Mouse (Mus musculus) intestine, embryonic 15.5 days (tissue): ENCODE measurements around the gene Galc. TPM values are rescaled to one million over a fixed set of nuclear protein-coding genes. Genes with fewer than 3 reads are reported as not detected.

ENCODE experiments used
- ATAC-seq: fragments of 200-750 bp; cut with Nextera tagmentation; 2 replicates; pipeline ENCODE4 v1.8.0; 2017; ENCODE audit warnings: moderate TSS enrichment, moderate library complexity
- H3K27ac ChIP-seq: fragments of 300-500 bp; sonication (generic); 2 replicates; pipeline ENCODE4 v1.5.1; 2015; ENCODE audit warnings: mild to moderate bottlenecking, inconsistent platforms
- H3K27me3 ChIP-seq: fragments of 300-500 bp; sonication (generic); replicated peaks from 2 replicates; pipeline ENCODE4 v1.6.1; 2015; ENCODE audit warnings: inconsistent platforms
- H3K36me3 ChIP-seq: fragments of 300-500 bp; sonication (generic); 2 replicates; pipeline ENCODE4 v1.6.1; 2015; ENCODE audit warnings: inconsistent platforms
- H3K4me1 ChIP-seq: fragments of 300-500 bp; sonication (generic); replicated peaks from 2 replicates; pipeline ENCODE4 v1.6.1; 2015; ENCODE audit warnings: inconsistent platforms
- H3K4me2 ChIP-seq: fragments of 300-500 bp; sonication (generic); replicated peaks from 2 replicates; pipeline ENCODE4 v1.6.1; 2015; ENCODE audit warnings: mild to moderate bottlenecking, inconsistent platforms
- H3K4me3 ChIP-seq: fragments of 300-500 bp; sonication (generic); replicated peaks from 2 replicates; pipeline ENCODE4 v1.5.1; 2015; ENCODE audit warnings: inconsistent platforms
- H3K9ac ChIP-seq: fragments of 300-500 bp; sonication (generic); 2 replicates; pipeline ENCODE4 v1.6.1; 2015; ENCODE audit warnings: inconsistent platforms
- H3K9me3 ChIP-seq: fragments of 300-500 bp; sonication (generic); 2 replicates; pipeline ENCODE4 v1.6.1; 2016; ENCODE audit warnings: inconsistent platforms
- WGBS: fragments of 180-500 bp; shearing (Covaris S2); methylation state at CpG from one replicate; pipeline ENCODE4 v1.1.7; 2015; 5-methylcytosine and 5-hydroxymethylcytosine counted together
- polyA plus RNA-seq: library from polyadenylated mRNA; unstranded; fragments of >200 nt; fragmentation: Nextera tagmentation; extraction: Ambion mirVana; gene quantifications from 2 replicates; pipeline ENCODE4 v1.2.1, GENCODE M21; 2015

The Galc gene
- polyA plus RNA-seq, 1 experiment from 2014 or later, result 7.8 TPM

DNA sequence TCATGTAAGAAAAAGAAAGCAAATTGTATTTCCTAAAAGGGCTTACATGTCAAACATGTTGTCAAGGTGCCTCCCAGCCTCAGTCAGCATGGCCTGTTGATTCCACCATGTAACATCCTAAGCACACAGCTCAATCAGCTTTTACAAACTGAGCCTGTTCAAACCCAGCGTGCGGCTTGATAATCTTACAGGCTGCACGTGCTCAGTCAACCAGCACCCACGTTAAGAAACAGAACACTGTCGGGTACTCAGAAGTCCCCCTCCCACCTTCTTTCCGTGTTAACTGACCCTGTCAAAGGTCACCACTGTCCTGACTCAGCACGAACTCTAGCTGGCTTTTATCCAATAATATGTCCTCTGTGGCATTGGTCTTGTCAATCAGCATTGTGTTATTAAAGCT, 13.2 kb upstream of the Galc start:
- no peak overlapping the region for H3K4me2 ChIP-seq
- no peaks in the 10 kb centered on the region for H3K9me3 ChIP-seq
- H3K27ac ChIP-seq, result no peak overlapping the region
- H3K27me3 ChIP-seq, result no peaks in the 10 kb centered on the region
- H3K36me3 ChIP-seq, result no peaks in the 10 kb centered on the region
- H3K4me1 ChIP-seq, result no peaks in the 10 kb centered on the region
- H3K4me3 ChIP-seq, result no peak overlapping the region
- WGBS, result 76% methylated on average over 7 of the region's 7 CpGs
- H3K9ac ChIP-seq, result no peak overlapping the region
- ATAC-seq, result no peak

DNA sequence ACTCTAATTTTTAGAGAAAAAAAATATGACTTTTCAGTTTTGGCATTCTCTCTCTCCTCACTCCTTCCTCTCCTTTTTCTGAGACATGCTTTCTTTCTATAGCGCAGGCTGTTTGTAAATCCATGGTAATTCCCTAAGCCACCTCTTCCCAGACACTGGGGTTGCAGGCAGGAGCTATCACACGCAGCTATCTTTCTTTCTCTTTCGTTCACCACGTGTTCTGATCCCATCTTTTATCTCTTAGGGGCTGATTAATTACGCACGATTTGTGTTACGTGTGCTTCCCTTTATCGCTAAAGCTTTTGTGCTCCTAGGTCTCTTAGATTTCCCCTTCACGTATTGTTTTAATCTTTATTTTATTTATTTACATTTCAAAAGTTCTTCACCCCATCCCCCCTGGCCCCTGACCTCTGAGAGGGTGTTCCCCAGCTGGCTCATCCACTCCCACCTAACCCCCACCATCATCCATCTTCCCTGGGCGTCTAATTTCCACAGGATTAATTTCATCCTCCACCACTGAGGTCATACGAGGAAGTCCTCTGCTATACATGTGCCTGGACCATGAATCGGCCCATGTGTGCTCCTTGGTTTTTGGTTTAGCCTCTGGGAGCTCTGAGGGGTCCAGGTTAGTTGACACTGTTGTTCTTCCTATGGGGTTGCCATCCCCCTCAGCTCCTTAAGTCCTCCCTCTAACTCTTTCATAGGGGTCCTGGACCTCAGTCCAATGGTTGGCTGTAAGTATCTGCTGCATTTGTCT, 11.7 kb upstream of the Galc start:
- WGBS, result 50% methylated on average over 12 of the region's 12 CpGs
- Histone ChIP-seq H3K27me3 (no peaks in the 10 kb centered on the region), H3K4me1 (no peaks in the 10 kb centered on the region), H3K36me3 (no peaks in the 10 kb centered on the region), H3K9me3 (no peaks in the 10 kb centered on the region), H3K9ac (no peak overlapping the region), H3K4me2 (no peak overlapping the region), H3K27ac (no peak overlapping the region), H3K4me3 (no peak overlapping the region)
- ATAC-seq, result no peak

DNA sequence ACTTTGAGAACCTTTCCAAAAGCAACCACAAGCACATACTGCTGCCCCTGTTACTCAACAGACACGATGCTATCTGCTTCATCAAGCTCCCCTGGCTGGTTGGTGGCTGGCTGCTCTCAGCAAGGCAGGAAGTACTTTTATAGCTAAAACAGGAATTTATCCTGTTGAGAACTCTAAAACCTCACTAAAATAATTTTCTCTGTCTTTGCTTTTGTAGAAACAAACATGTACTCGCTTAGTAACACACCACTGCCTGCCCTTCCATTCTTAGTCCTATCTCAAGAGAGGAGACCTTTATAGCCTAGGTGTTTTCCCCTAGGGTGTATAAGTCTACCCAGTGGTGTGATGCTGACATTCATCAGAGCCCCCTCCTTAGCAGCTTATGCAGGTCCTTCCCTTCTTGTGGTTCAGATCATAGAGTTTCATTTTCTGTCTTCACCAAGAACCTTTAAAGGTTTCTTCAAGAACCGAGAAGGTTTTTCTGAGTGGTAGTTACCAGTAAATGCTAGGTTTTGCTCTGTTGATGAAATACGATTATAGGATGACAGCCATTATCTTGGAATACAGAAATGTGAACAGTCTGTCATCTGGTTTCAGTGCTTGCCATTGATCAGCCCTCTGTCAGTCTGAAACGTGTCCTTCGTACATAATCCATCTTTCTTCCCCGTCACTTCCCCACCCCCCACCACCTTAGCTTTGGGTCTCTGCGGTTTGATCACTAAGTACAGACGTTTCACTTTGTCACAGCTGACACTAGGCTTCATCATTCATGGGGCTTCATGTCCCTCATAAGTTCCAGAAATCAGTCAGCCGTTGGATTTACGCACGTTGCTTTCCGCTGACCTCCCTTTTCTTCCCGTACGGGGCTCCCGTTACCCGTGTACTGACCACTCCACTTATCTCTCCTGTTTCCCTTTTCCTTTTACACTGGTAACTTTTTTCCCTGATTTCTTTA, 10.8 kb upstream of the Galc start:
- H3K4me1 ChIP-seq, result no peaks in the 10 kb centered on the region
- no peaks in the 10 kb centered on the region for H3K9me3 ChIP-seq
- 63% methylated on average over 17 of the region's 17 CpGs for WGBS
- H3K36me3 ChIP-seq, result no peaks in the 10 kb centered on the region
- no peaks in the 10 kb centered on the region for H3K27me3 ChIP-seq
- H3K27ac ChIP-seq, result no peak overlapping the region
- no peak for ATAC-seq
- no peak overlapping the region for H3K4me3 ChIP-seq
- H3K9ac ChIP-seq, result no peak overlapping the region
- H3K4me2 ChIP-seq, result no peak overlapping the region

DNA sequence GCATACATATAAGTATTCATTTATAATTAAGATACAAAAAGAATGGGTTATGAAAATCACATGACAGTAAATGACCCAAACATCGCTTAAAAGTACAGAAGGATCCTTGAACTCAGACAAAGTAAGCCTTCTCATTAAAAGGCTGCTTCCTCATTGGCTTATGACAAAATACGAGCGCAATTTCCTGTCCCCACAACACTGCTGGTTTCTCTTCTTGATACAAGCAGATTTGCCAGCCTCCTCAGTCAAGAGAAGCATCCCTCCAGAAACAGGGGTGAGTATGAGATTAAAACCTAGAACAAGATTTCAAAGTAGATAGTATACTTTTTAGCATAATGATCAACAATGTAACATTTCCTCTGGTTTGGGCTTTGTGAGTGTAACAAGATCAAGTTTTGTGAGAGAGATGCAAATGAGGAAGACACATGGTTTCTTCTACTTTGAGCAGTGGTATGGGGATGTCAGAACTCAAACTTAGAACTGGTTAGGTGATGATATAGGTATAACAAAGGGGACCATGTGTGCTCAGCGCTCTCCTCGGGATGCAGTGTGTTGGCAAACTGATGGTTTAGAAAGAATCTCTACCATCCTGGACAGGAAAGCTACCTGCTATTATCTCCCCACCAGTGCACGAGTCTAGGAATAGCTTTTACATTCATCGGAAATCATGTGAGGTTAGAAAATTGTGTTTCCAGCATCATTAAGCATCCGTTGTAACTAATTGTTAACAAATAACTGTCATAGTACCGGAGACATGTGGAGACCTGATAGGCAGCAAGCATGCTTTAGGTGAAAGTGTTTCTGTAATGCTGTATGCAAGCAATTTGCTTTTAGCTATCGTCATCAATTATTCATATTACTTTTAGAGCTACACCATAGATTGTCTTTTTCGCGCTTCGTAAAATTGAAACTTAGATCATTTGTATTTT, 9.4 kb upstream of the Galc start, which contains the start of gene Gpr65:
Gene Gpr65 (plus strand): TSS at position 195 of the 929 bp plus-strand sequence.
- 86% methylated on average over 13 of the region's 13 CpGs for WGBS
- no peak for ATAC-seq
- Histone ChIP-seq H3K36me3 (no peaks in the 10 kb centered on the region), H3K4me1 (no peaks in the 10 kb centered on the region), H3K27me3 (no peaks in the 10 kb centered on the region), H3K4me2 (no peak within 1 kb of the TSS), H3K9ac (no peak within 1 kb of the TSS), H3K4me3 (no peak within 1 kb of the TSS), H3K9me3 (no peaks in the 10 kb centered on the region), H3K27ac (no peak within 1 kb of the TSS)

DNA sequence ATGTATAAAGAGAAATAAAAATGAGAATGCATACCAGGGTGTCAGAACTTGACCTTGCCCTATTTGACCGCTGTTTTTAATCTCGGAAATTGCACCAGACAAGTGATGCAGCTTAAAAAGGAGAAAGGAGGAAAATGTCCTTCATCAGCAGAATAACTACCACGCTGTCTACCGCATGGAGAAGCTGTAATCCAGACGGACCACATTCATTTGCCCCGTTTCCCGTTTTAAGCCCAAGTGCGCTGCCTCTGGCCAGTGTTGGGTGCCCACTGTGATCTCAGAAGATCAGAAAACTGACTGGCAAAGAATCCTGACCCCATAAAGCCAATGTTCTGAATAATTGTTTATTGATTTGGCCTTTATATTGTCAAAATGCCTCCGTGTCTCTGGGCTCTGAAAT, 6.4 kb upstream of the Galc start:
- Histone ChIP-seq H3K4me3 (no peak overlapping the region), H3K27ac (no peak overlapping the region), H3K27me3 (no peaks in the 10 kb centered on the region), H3K4me1 (no peaks in the 10 kb centered on the region), H3K36me3 (no peaks in the 10 kb centered on the region), H3K9ac (no peak overlapping the region), H3K4me2 (no peak overlapping the region), H3K9me3 (no peaks in the 10 kb centered on the region)
- ATAC-seq, result no peak
- WGBS, result 86% methylated on average over 9 of the region's 9 CpGs

DNA sequence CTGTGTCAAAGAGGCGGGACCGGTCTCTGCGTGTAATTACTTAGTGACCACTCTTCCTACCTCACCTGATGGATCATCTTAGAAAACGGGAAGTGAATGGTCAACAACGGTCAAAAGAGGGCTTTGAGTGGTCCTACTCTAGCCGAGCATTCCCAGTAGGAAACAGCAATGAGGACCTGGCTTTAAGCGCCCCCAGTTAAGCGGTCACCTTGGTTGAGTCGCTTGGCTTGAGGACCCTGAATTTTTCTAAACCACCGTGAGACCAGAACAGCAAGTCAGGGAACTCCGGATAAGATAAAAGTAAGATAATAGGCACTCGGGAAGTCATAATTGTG, 226 bp upstream of the Galc start:
- Histone ChIP-seq H3K36me3 (no peaks in the 10 kb centered on the region), H3K27ac (peak overlapping the region; percentile 88), H3K27me3 (no peaks in the 10 kb centered on the region), H3K4me3 (peak overlapping the region; percentile 73), H3K9me3 (no peaks in the 10 kb centered on the region), H3K9ac (peak overlapping the region; percentile 76), H3K4me1 (no peaks in the 10 kb centered on the region), H3K4me2 (peak overlapping the region; percentile 70)
- no peak for ATAC-seq
- 3% methylated on average over 12 of the region's 12 CpGs for WGBS

DNA sequence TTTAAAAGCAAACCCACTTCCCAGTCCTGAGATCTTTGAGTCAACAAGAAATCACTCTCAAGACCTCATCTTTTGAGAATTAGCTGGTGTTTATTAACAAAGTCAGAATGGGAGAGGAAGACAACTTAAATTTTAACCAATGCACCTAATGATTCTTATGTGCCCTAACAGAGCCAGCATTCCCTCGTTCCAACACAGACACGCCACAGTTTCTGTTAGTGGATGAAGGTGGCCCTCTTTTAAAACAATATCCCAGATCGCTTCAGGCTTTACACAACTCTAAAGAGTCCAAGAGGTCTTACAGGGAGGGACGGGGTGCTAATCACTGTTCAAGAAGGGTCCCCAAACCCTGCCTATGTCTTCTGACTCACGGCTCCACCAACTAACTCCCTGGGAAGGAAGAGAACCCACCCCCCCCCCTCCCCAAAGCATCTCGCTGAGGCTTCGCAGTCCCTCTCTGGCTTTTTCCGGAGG, 851 bp downstream of the Galc start:
- ATAC-seq, result no peak; the same call in 1 of the 2 replicates
- 0% methylated on average over 8 of the region's 8 CpGs for WGBS
- H3K4me2 ChIP-seq, result peak overlapping the region; percentile 70

DNA sequence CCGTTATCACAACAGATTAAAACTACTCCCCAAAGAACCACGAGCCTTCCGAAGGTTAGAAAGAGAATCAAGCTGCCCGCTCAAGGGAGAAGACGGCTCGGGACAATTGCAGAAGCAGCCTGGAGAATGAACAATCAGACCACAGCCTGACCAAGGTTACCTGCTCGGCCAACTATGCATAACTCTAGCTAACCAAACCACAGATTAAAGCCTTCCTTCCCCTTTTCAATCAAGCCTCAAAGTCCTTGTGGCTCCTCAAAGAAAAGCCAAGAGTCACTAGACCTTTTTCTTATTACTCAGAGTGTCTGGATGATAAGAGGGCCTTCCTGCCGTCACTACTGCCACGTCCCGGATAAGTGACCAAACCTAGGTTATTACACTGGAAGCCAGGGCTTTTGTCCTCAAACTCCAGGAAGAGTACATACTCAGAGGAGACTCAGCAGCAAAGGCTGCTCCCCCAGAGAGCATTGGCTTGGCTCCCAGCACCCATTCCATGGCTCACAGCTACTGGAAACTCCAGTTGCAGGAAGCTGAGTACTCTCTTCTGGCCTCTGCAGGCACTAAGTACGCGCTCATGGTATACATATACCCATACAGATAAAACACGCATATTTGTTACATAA, 3.8 kb downstream of the Galc start:
- ATAC-seq, result no peak
- H3K4me3 ChIP-seq, result no peak overlapping the region
- no peak overlapping the region for H3K27ac ChIP-seq
- no peaks in the 10 kb centered on the region for H3K27me3 ChIP-seq
- no peaks in the 10 kb centered on the region for H3K4me1 ChIP-seq
- H3K9me3 ChIP-seq, result no peaks in the 10 kb centered on the region
- H3K36me3 ChIP-seq, result no peaks in the 10 kb centered on the region
- H3K4me2 ChIP-seq, result no peak overlapping the region
- WGBS, result 90% methylated on average over 13 of the region's 13 CpGs
- no peak overlapping the region for H3K9ac ChIP-seq

More for the DNA sequence above, 851 bp downstream of the Galc start:
- peak overlapping the region; percentile 88 for H3K27ac ChIP-seq
- no peaks in the 10 kb centered on the region for H3K36me3 ChIP-seq
- peak overlapping the region; percentile 73 for H3K4me3 ChIP-seq
- no peaks in the 10 kb centered on the region for H3K4me1 ChIP-seq
- peak overlapping the region; percentile 76 for H3K9ac ChIP-seq
- H3K9me3 ChIP-seq, result no peaks in the 10 kb centered on the region
- H3K27me3 ChIP-seq, result no peaks in the 10 kb centered on the region

DNA sequence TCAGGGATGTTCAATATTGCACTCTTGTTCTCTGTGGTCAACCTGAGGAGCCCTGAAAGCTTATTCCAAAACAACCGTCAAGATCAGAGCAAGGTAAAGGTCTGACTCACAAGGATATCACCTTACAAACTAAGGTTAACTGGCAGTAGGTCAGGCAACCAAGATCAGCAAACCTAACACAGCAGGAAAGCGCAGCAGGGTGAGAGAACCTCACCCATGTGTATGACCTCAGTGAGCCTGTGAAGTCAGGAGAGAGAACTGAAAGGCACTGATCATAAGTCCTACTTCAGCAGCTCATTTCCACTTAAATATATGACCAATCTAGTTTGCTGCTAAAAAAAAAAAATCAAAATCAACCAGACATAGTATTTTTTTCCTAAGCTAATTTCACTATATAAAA, 6.8 kb downstream of the Galc start:
- H3K4me1 ChIP-seq, result no peaks in the 10 kb centered on the region
- ATAC-seq, result no peak
- 80% methylated on average over 2 of the region's 2 CpGs for WGBS
- no peaks in the 10 kb centered on the region for H3K36me3 ChIP-seq
- H3K27ac ChIP-seq, result no peak overlapping the region
- no peaks in the 10 kb centered on the region for H3K27me3 ChIP-seq
- H3K9me3 ChIP-seq, result no peaks in the 10 kb centered on the region
- no peak overlapping the region for H3K4me3 ChIP-seq
- H3K4me2 ChIP-seq, result no peak overlapping the region
- no peak overlapping the region for H3K9ac ChIP-seq

DNA sequence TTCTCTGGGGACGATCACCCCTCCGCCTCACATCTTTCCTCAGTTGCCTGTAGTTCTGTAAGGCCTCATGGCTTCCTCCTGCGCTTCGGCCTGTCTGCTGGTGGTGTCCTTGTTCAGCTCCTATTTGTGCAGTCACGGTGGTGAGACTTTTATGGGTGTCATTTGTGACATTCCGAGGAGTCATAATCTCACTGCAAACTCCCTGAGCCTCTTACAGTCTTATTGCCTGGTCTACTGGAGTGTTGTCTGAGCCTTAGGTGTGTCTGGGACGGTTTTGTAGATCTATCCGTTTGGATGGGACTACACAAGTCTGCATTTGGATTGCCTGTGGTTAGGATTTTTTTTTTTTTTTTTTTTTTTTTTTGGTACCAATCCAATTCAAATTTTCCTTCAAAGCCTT, 8.9 kb downstream of the Galc start:
- no peaks in the 10 kb centered on the region for H3K36me3 ChIP-seq
- WGBS, result 69% methylated on average over 8 of the region's 8 CpGs
- peak; percentile 77 for ATAC-seq

DNA sequence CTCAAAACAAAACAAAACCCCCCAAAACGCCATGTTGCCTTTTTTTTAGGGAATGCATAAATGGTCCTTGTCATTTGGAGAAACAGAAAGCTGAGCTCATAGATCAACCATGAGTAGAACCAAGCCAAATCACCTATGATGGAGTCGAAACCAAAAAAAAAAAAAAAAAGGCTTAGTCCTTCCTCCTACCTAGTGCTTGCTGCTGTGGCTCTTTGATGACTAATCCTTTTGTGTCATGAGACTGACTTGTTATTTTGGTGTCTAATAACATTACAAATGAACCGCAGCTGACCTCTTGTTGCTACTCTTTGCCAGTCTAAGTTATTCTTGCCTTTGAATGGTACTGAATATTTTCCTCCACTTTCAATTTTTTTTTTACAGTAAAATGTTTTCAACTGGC, 9.6 kb downstream of the Galc start:
- no peak overlapping the region for H3K4me2 ChIP-seq
- no peak for ATAC-seq
- H3K4me1 ChIP-seq, result no peaks in the 10 kb centered on the region
- WGBS, result 79% methylated on average over 3 of the region's 3 CpGs
- no peaks in the 10 kb centered on the region for H3K27me3 ChIP-seq
- H3K4me3 ChIP-seq, result no peak overlapping the region
- no peaks in the 10 kb centered on the region for H3K36me3 ChIP-seq
- H3K9me3 ChIP-seq, result no peaks in the 10 kb centered on the region
- no peak overlapping the region for H3K9ac ChIP-seq
- no peak overlapping the region for H3K27ac ChIP-seq

More for the DNA sequence above, 8.9 kb downstream of the Galc start:
- H3K4me1 ChIP-seq, result no peaks in the 10 kb centered on the region
- H3K9ac ChIP-seq, result no peak overlapping the region
- no peak overlapping the region for H3K27ac ChIP-seq
- H3K9me3 ChIP-seq, result no peaks in the 10 kb centered on the region
- H3K4me2 ChIP-seq, result no peak overlapping the region
- H3K4me3 ChIP-seq, result no peak overlapping the region
- no peaks in the 10 kb centered on the region for H3K27me3 ChIP-seq
